Mouse (Mus musculus): ENCODE measurements around the gene Cep295.
"Not testable (repeated sequence)": the region's sequence is repeated elsewhere in the genome, so short reads cannot be mapped to it uniquely, and the experiment has no call there.

Gene Cep295

GRCm38 (mm10) chr9:15357484-15358275 is at the start of gene Cep295:
TSS of gene Cep295 (minus strand) at chr9:15357788.
- peak; percentile 92 to 97 for DNase-seq (ENCODE audit: low spot score in 2 of 2)

- no peak for DNase-seq (ENCODE audit: low spot score in 2 of 2)
Measured at GRCm38 (mm10) chr9:15397591-15397990, 40.0 kb upstream of the Cep295 start.

- no peak for DNase-seq (ENCODE audit: low spot score in 2 of 2)
Measured at GRCm38 (mm10) chr9:15395353-15395942, 37.9 kb upstream of the Cep295 start.

GRCm38 (mm10) chr9:15387075-15387643 is 29.6 kb upstream of the Cep295 start:
- DNase-seq (ENCODE audit: low spot score in 2 of 2): no peak

GRCm38 (mm10) chr9:15384266-15384665 is 26.7 kb upstream of the Cep295 start:
- DNase-seq (ENCODE audit: low spot score in 2 of 2): no peak

- DNase-seq (ENCODE audit: low spot score in 2 of 2): no peak
Measured at GRCm38 (mm10) chr9:15366260-15366659, 8.7 kb upstream of the Cep295 start.

GRCm38 (mm10) chr9:15365856-15366255 is 8.3 kb upstream of the Cep295 start:
- DNase-seq (ENCODE audit: low spot score in 2 of 2): no peak

GRCm38 (mm10) chr9:15364843-15365242 is 7.3 kb upstream of the Cep295 start:
- DNase-seq (ENCODE audit: low spot score in 2 of 2): no peak

GRCm38 (mm10) chr9:15356916-15357483 is 588 bp downstream of the Cep295 start:
- no peak for DNase-seq (ENCODE audit: low spot score in 2 of 2)

GRCm38 (mm10) chr9:15349925-15350324 is 7.7 kb downstream of the Cep295 start:
- no peak for DNase-seq (ENCODE audit: low spot score in 2 of 2)

- DNase-seq (ENCODE audit: low spot score in 2 of 2): no peak
Measured at GRCm38 (mm10) chr9:15337776-15338175, 19.8 kb downstream of the Cep295 start.

GRCm38 (mm10) chr9:15318170-15318742 is 39.3 kb downstream of the Cep295 start:
- no peak for DNase-seq (ENCODE audit: low spot score in 2 of 2)

- DNase-seq (ENCODE audit: low spot score in 2 of 2): no peak
Measured at GRCm38 (mm10) chr9:15317223-15318169, 40.1 kb downstream of the Cep295 start.

- not testable (repeated sequence) for DNase-seq (ENCODE audit: low spot score in 2 of 2)
Measured at GRCm38 (mm10) chr9:15316296-15316695, 41.3 kb downstream of the Cep295 start.

GRCm38 (mm10) chr9:15314619-15315018 is 43.0 kb downstream of the Cep295 start:
- no peak for DNase-seq (ENCODE audit: low spot score in 2 of 2)

- DNase-seq (ENCODE audit: low spot score in 2 of 2): no peak
Measured at GRCm38 (mm10) chr9:15313633-15314032, 44.0 kb downstream of the Cep295 start.

- DNase-seq (ENCODE audit: low spot score in 2 of 2): no peak
Measured at GRCm38 (mm10) chr9:15312054-15312735, 45.4 kb downstream of the Cep295 start.

- no peak for DNase-seq (ENCODE audit: low spot score in 2 of 2)
Measured at GRCm38 (mm10) chr9:15310179-15310578, 47.4 kb downstream of the Cep295 start.

- no peak for DNase-seq (ENCODE audit: low spot score in 2 of 2)
Measured at GRCm38 (mm10) chr9:15309425-15309824, 48.2 kb downstream of the Cep295 start.

GRCm38 (mm10) chr9:15308254-15308653 is 49.3 kb downstream of the Cep295 start:
- DNase-seq (ENCODE audit: low spot score in 2 of 2): no peak

GRCm38 (mm10) chr9:15307257-15307656 is 50.3 kb downstream of the Cep295 start:
- no peak for DNase-seq (ENCODE audit: low spot score in 2 of 2)

All from thymus, postnatal 10 days (tissue).